Mouse (Mus musculus): ENCODE data around the gene Rbpj. TPM values are rescaled to one million over a fixed set of nuclear protein-coding genes. Genes with fewer than 3 reads are reported as not detected.

Gene Rbpj
- polyA plus RNA-seq (2012; rRNA removed), result 2.7 and 5.2 TPM in 2 replicates

GRCm38 (mm10) chr5:53465883-53466282 lies at the start of gene Rbpj:
TSS of gene Rbpj (plus strand) at chr5:53466152.
- Histone ChIP-seq H3K27ac (ENCODE audit: insufficient read depth, low read depth, low read length) (no peak within 1 kb of the TSS), H3K4me3 (ENCODE audit: low read depth, low read length) (no peak within 1 kb of the TSS), H3K4me1 (ENCODE audit: control insufficient read depth, insufficient read depth, insufficient read length, low read length) (peaks cover 15% of the 10 kb centered on the region), H3K27me3 (ENCODE audit: control insufficient read depth, insufficient read depth, low read length) (no peaks in the 10 kb centered on the region), H3K36me3 (ENCODE audit: control insufficient read depth, insufficient read depth, low read length) (no peaks in the 10 kb centered on the region)
- TF ChIP-seq POLR2A (IDR thresholded peaks at IDR 0.05; ENCODE audit: low read depth, low read length), result no peak
- TF ChIP-seq CTCF (IDR thresholded peaks at IDR 0.05; ENCODE audit: extremely low read depth, insufficient read length, insufficient replicate concordance, low read depth, low read length), result no peak
- WGBS, result 90% methylated on average over 9 of the region's 9 CpGs

- Histone ChIP-seq H3K27me3 (ENCODE audit: control insufficient read depth, insufficient read depth, low read length) (no peaks in the 10 kb centered on the region), H3K27ac (ENCODE audit: insufficient read depth, low read depth, low read length) (no peak overlapping the region), H3K4me1 (ENCODE audit: control insufficient read depth, insufficient read depth, insufficient read length, low read length) (no peaks in the 10 kb centered on the region), H3K4me3 (ENCODE audit: low read depth, low read length) (no peak overlapping the region), H3K36me3 (ENCODE audit: control insufficient read depth, insufficient read depth, low read length) (no peaks in the 10 kb centered on the region)
- 71% methylated on average over 1 of the region's 1 CpGs for WGBS
- TF ChIP-seq CTCF (IDR thresholded peaks at IDR 0.05; ENCODE audit: extremely low read depth, insufficient read length, insufficient replicate concordance, low read depth, low read length) (no peak), POLR2A (IDR thresholded peaks at IDR 0.05; ENCODE audit: low read depth, low read length) (no peak)
Observed at GRCm38 (mm10) chr5:53420777-53421176, 45.2 kb upstream of the Rbpj start.

- TF ChIP-seq POLR2A (IDR thresholded peaks at IDR 0.05; ENCODE audit: low read depth, low read length) (no peak), CTCF (IDR thresholded peaks at IDR 0.05; ENCODE audit: extremely low read depth, insufficient read length, insufficient replicate concordance, low read depth, low read length) (no peak)
- H3K36me3 ChIP-seq (ENCODE audit: control insufficient read depth, insufficient read depth, low read length), result no peaks in the 10 kb centered on the region
- WGBS, result 51% methylated on average over 4 of the region's 4 CpGs
- no peak overlapping the region for H3K27ac ChIP-seq (ENCODE audit: insufficient read depth, low read depth, low read length)
- no peaks in the 10 kb centered on the region for H3K27me3 ChIP-seq (ENCODE audit: control insufficient read depth, insufficient read depth, low read length)
- H3K4me1 ChIP-seq (ENCODE audit: control insufficient read depth, insufficient read depth, insufficient read length, low read length), result no peaks in the 10 kb centered on the region
- no peak overlapping the region for H3K4me3 ChIP-seq (ENCODE audit: low read depth, low read length)
Observed at GRCm38 (mm10) chr5:53421291-53421690, 44.7 kb upstream of the Rbpj start.

- TF ChIP-seq CTCF (IDR thresholded peaks at IDR 0.05; ENCODE audit: extremely low read depth, insufficient read length, insufficient replicate concordance, low read depth, low read length) (no peak), POLR2A (IDR thresholded peaks at IDR 0.05; ENCODE audit: low read depth, low read length) (no peak)
- H3K27me3 ChIP-seq (ENCODE audit: control insufficient read depth, insufficient read depth, low read length), result no peaks in the 10 kb centered on the region
- H3K36me3 ChIP-seq (ENCODE audit: control insufficient read depth, insufficient read depth, low read length), result no peaks in the 10 kb centered on the region
- no peak overlapping the region for H3K4me3 ChIP-seq (ENCODE audit: low read depth, low read length)
- no peak overlapping the region for H3K27ac ChIP-seq (ENCODE audit: insufficient read depth, low read depth, low read length)
- peaks cover 2% of the 10 kb centered on the region; the same call in 1 of the 2 replicates for H3K4me1 ChIP-seq (ENCODE audit: control insufficient read depth, insufficient read depth, insufficient read length, low read length)
- WGBS, result 67% methylated on average over 4 of the region's 4 CpGs
Observed at GRCm38 (mm10) chr5:53427411-53427810, 38.5 kb upstream of the Rbpj start.

- no peak for TF ChIP-seq CTCF (IDR thresholded peaks at IDR 0.05; ENCODE audit: extremely low read depth, insufficient read length, insufficient replicate concordance, low read depth, low read length)
- no peak for TF ChIP-seq POLR2A (IDR thresholded peaks at IDR 0.05; ENCODE audit: low read depth, low read length)
- 53% methylated on average over 10 of the region's 10 CpGs for WGBS
- Histone ChIP-seq H3K4me3 (ENCODE audit: low read depth, low read length) (no peak overlapping the region), H3K4me1 (ENCODE audit: control insufficient read depth, insufficient read depth, insufficient read length, low read length) (peaks cover 2% of the 10 kb centered on the region; the same call in 1 of the 2 replicates), H3K27ac (ENCODE audit: insufficient read depth, low read depth, low read length) (peak overlapping the region; percentile 31), H3K27me3 (ENCODE audit: control insufficient read depth, insufficient read depth, low read length) (no peaks in the 10 kb centered on the region), H3K36me3 (ENCODE audit: control insufficient read depth, insufficient read depth, low read length) (no peaks in the 10 kb centered on the region)
Observed at GRCm38 (mm10) chr5:53429683-53430477, 36.1 kb upstream of the Rbpj start.

GRCm38 (mm10) chr5:53432451-53432850 lies 33.5 kb upstream of the Rbpj start:
- H3K27ac ChIP-seq (ENCODE audit: insufficient read depth, low read depth, low read length), result no peak overlapping the region
- TF ChIP-seq CTCF (IDR thresholded peaks at IDR 0.05; ENCODE audit: extremely low read depth, insufficient read length, insufficient replicate concordance, low read depth, low read length) (no peak), POLR2A (IDR thresholded peaks at IDR 0.05; ENCODE audit: low read depth, low read length) (no peak)
- peaks cover 2% of the 10 kb centered on the region; the same call in 1 of the 2 replicates for H3K4me1 ChIP-seq (ENCODE audit: control insufficient read depth, insufficient read depth, insufficient read length, low read length)
- no peaks in the 10 kb centered on the region for H3K27me3 ChIP-seq (ENCODE audit: control insufficient read depth, insufficient read depth, low read length)
- no peaks in the 10 kb centered on the region for H3K36me3 ChIP-seq (ENCODE audit: control insufficient read depth, insufficient read depth, low read length)
- WGBS, result 90% methylated on average over 4 of the region's 4 CpGs
- no peak overlapping the region for H3K4me3 ChIP-seq (ENCODE audit: low read depth, low read length)

- Histone ChIP-seq H3K4me3 (ENCODE audit: low read depth, low read length) (no peak overlapping the region), H3K27me3 (ENCODE audit: control insufficient read depth, insufficient read depth, low read length) (no peaks in the 10 kb centered on the region), H3K36me3 (ENCODE audit: control insufficient read depth, insufficient read depth, low read length) (no peaks in the 10 kb centered on the region), H3K4me1 (ENCODE audit: control insufficient read depth, insufficient read depth, insufficient read length, low read length) (no peaks in the 10 kb centered on the region), H3K27ac (ENCODE audit: insufficient read depth, low read depth, low read length) (no peak overlapping the region)
- 57% methylated on average over 6 of the region's 6 CpGs for WGBS
- no peak for TF ChIP-seq CTCF (IDR thresholded peaks at IDR 0.05; ENCODE audit: extremely low read depth, insufficient read length, insufficient replicate concordance, low read depth, low read length)
- TF ChIP-seq POLR2A (IDR thresholded peaks at IDR 0.05; ENCODE audit: low read depth, low read length), result no peak
Observed at GRCm38 (mm10) chr5:53436905-53437632, 28.9 kb upstream of the Rbpj start.

Data from small intestine, adult 2 months (tissue).